8 mouse cellular contexts compared by ENCODE assay signal in genomic region chr11:59219064-59219463, GRCm38 (mm10). TPM values are rescaled to one million over a fixed set of nuclear protein-coding genes. Genes with fewer than 3 reads are reported as not detected.
DNase-seq lines count a peak whose midpoint lies in the region; ATAC-seq and TF ChIP-seq lines count a peak whose summit lies in the region.

No protein-coding gene starts in this region.

- no peak for TF ChIP-seq EP300 in heart, adult 2 months (IDR thresholded peaks at IDR 0.05; ENCODE audit: insufficient read depth, low read depth, low read length)

- no peak overlapping the region for H3K27ac ChIP-seq in heart, adult 2 months
- peak overlapping the region; percentile 75 for H3K27ac ChIP-seq in lung, embryonic 15.5 days

- no peak for TF ChIP-seq POLR2A in heart, adult 2 months (IDR thresholded peaks at IDR 0.05; ENCODE audit: insufficient read depth, low read depth, low read length)

- no peak; the same call in 1 of the 2 replicates for ATAC-seq in lung, embryonic 15.5 days (ENCODE audit: borderline replicate concordance, extremely low read depth, low FRiP score, low TSS enrichment)

- TF ChIP-seq CTCF in heart, adult 2 months (IDR thresholded peaks at IDR 0.05) = peak; percentile 75

- H3K27me3 ChIP-seq in heart, adult 2 months (ENCODE audit: control insufficient read depth, insufficient read depth, low read length) = no peaks in the 10 kb centered on the region
- H3K27me3 ChIP-seq in lung, embryonic 15.5 days = no peaks in the 10 kb centered on the region

- no peak overlapping the region for H3K4me3 ChIP-seq in heart, adult 2 months
- H3K4me3 ChIP-seq in lung, embryonic 15.5 days = no peak overlapping the region

- H3K79me2 ChIP-seq in heart, adult 2 months (replicated peaks; ENCODE audit: control insufficient read depth, insufficient read depth, low read length) = peaks cover 22% of the 10 kb centered on the region

- peak overlapping the region; percentile 29 for H3K4me2 ChIP-seq in lung, embryonic 15.5 days

- DNase-seq in heart, adult 2 months = peak in 1 of 2 experiments; percentile 34
- no peak for DNase-seq in heart, postnatal 25 days (ENCODE audit: low spot score)
- DNase-seq in B cell, adult 2 months = peak; percentile 61 to 64
- DNase-seq in embryo, embryonic 10.5 days (ENCODE audit: low spot score) = peak; percentile 48
- DNase-seq in layer of hippocampus, postnatal 14 days (ENCODE audit: low spot score in 2 of 2) = no peak
- DNase-seq in left cerebral cortex, adult 18-20 months (ENCODE audit: low spot score in 2 of 2) = no peak
- DNase-seq in Muller cell, postnatal 12 days (ENCODE audit: inconsistent ontology term) = no peak

- H3K9ac ChIP-seq in heart, adult 2 months (ENCODE audit: low read depth, low read length) = no peak overlapping the region
- H3K9ac ChIP-seq in lung, embryonic 15.5 days = no peak overlapping the region

- no peaks in the 10 kb centered on the region for H3K9me3 ChIP-seq in lung, embryonic 15.5 days

- H3K36me3 ChIP-seq in heart, adult 2 months (ENCODE audit: control insufficient read depth, insufficient read depth, low read length) = peaks cover 70% of the 10 kb centered on the region
- 0 out of 2 replicates have a peak, but pooled peaks cover 6% of the 10 kb centered on the region for H3K36me3 ChIP-seq in lung, embryonic 15.5 days

- intact Hi-C loops in heart, adult 2 months (cut with DNase I) = no loop called here
- intact Hi-C loops in heart, postnatal 25 days (cut with DNase I) = no loop called here

- H3K4me1 ChIP-seq in heart, adult 2 months (ENCODE audit: control insufficient read depth, insufficient read depth, low read length) = peaks cover 28% of the 10 kb centered on the region
- H3K4me1 ChIP-seq in lung, embryonic 15.5 days = peaks cover 65% of the 10 kb centered on the region

RNA-seq across cellular contexts. Expression of gene Arf1, which starts 9.0 kb away (rescaled TPM):
- total RNA-seq in heart, adult 2 months (2021) = 100 to 1,000 TPM; 245 to 274 TPM
- polyA plus RNA-seq in heart, adult 2 months (2012; rRNA removed) = 345 and 383 TPM in 2 replicates
- total RNA-seq in heart, postnatal 25 days (2021) = 100 to 1,000 TPM; 252 to 265 TPM
- polyA plus RNA-seq in lung, embryonic 15.5 days (2015; fragmentation: Nextera tagmentation; extraction: Ambion mirVana) = 724 and 743 TPM in 2 replicates
- total RNA-seq in layer of hippocampus, postnatal 14 days (2021) = 100 to 1,000 TPM; 504 to 527 TPM
- 100 to 1,000 TPM; 451 to 469 TPM for total RNA-seq in left cerebral cortex, adult 18-20 months (2021)

RNA-seq across cellular contexts. Expression of gene 2310033P09Rik, which starts 10.9 kb away (rescaled TPM):
- total RNA-seq in heart, adult 2 months (2021) = 1 to 10 TPM; 8.4 to 9.4 TPM
- polyA plus RNA-seq in heart, adult 2 months (2012; rRNA removed) = 10.7 and 12.1 TPM in 2 replicates
- 1 to 10 TPM; 8.3 to 8.7 TPM for total RNA-seq in heart, postnatal 25 days (2021)
- polyA plus RNA-seq in lung, embryonic 15.5 days (2015; fragmentation: Nextera tagmentation; extraction: Ambion mirVana) = 31.9 and 32.3 TPM in 2 replicates
- total RNA-seq in layer of hippocampus, postnatal 14 days (2021) = 10 to 100 TPM; 22.9 to 28.8 TPM
- total RNA-seq in left cerebral cortex, adult 18-20 months (2021) = 10 to 100 TPM; 20.6 to 21.2 TPM

RNA-seq across cellular contexts. Expression of gene Mrpl55, which starts 16.8 kb away (rescaled TPM):
- total RNA-seq in heart, adult 2 months (2021) = 100 to 1,000 TPM; 113 to 117 TPM
- polyA plus RNA-seq in heart, adult 2 months (2012; rRNA removed) = 78.1 and 110 TPM in 2 replicates
- 100 to 1,000 TPM; 118 to 122 TPM for total RNA-seq in heart, postnatal 25 days (2021)
- polyA plus RNA-seq in lung, embryonic 15.5 days (2015; fragmentation: Nextera tagmentation; extraction: Ambion mirVana) = 89.6 and 92.6 TPM in 2 replicates
- 10 to 100 TPM; 37.1 to 41.8 TPM for total RNA-seq in layer of hippocampus, postnatal 14 days (2021)
- total RNA-seq in left cerebral cortex, adult 18-20 months (2021) = 10 to 100 TPM; 43.8 to 44.4 TPM

RNA-seq across cellular contexts. Expression of gene Guk1, which starts 27.1 kb away (rescaled TPM):
- 100 to 1,000 TPM in 1 of 2 experiments, 10 to 100 TPM in 1; 97.5 to 113 TPM for total RNA-seq in heart, adult 2 months (2021)
- polyA plus RNA-seq in heart, adult 2 months (2012; rRNA removed) = 120 and 127 TPM in 2 replicates
- total RNA-seq in heart, postnatal 25 days (2021) = 10 to 100 TPM; 85.4 to 92.6 TPM
- 131 and 141 TPM in 2 replicates for polyA plus RNA-seq in lung, embryonic 15.5 days (2015; fragmentation: Nextera tagmentation; extraction: Ambion mirVana)
- 100 to 1,000 TPM; 124 to 128 TPM for total RNA-seq in layer of hippocampus, postnatal 14 days (2021)
- total RNA-seq in left cerebral cortex, adult 18-20 months (2021) = 100 to 1,000 TPM; 144 TPM

RNA-seq across cellular contexts. Expression of gene Gjc2, which starts 36.1 kb away (rescaled TPM):
- under 1 TPM; 0.45 to 0.57 TPM for total RNA-seq in heart, adult 2 months (2021)
- 0.72 and 0.73 TPM in 2 replicates for polyA plus RNA-seq in heart, adult 2 months (2012; rRNA removed)
- 1 to 10 TPM in 1 of 2 experiments, under 1 TPM in 1; 0.98 to 1.5 TPM for total RNA-seq in heart, postnatal 25 days (2021)
- 0.56 and 0.60 TPM in 2 replicates for polyA plus RNA-seq in lung, embryonic 15.5 days (2015; fragmentation: Nextera tagmentation; extraction: Ambion mirVana)
- total RNA-seq in layer of hippocampus, postnatal 14 days (2021) = 10 to 100 TPM; 20.6 to 21.1 TPM
- total RNA-seq in left cerebral cortex, adult 18-20 months (2021) = 1 to 10 TPM; 7.5 to 8.1 TPM

Comparison
In these comparisons a context has a peak if more than half of its experiments do, and no peak if none do; other contexts are left out.
1. DNase-seq: peak in B cell, adult 2 months (2 of 2) and embryo, embryonic 10.5 days (single experiment); none in heart, postnatal 25 days (single experiment), layer of hippocampus, postnatal 14 days (0 of 2), left cerebral cortex, adult 18-20 months (0 of 2) and Muller cell, postnatal 12 days (single experiment).